Mouse (Mus musculus) forebrain, embryonic 15.5 days (tissue): ENCODE measurements at regions not wholly inside any gene's neighbourhood (a gene's known extent, or its start where the extent isn't known, plus 50 kb on each side); places are given as distances from the start of the nearest gene placed in this dataset.

Experiments
- ATAC-seq: fragments of 200-750 bp; cut with Nextera tagmentation; replicated peaks from 2 replicates; pipeline ENCODE4 v1.8.0; 2017; ENCODE audit warnings: mild to moderate bottlenecking, moderate TSS enrichment, moderate library complexity
- H3K27ac ChIP-seq: fragments of 300-500 bp; sonication (generic); replicated peaks from 2 replicates; pipeline ENCODE4 v1.5.1; 2015; ENCODE audit warnings: mild to moderate bottlenecking, inconsistent platforms
- H3K27me3 ChIP-seq: fragments of 300-500 bp; sonication (generic); 2 replicates; pipeline ENCODE4 v1.6.1; 2015; ENCODE audit warnings: inconsistent platforms
- H3K36me3 ChIP-seq: fragments of 300-500 bp; sonication (generic); 2 replicates; pipeline ENCODE4 v1.6.1; 2015; ENCODE audit warnings: mild to moderate bottlenecking, inconsistent platforms
- H3K4me1 ChIP-seq: fragments of 300-500 bp; sonication (generic); 2 replicates; pipeline ENCODE4 v1.6.1; 2015; ENCODE audit warnings: inconsistent platforms
- H3K4me2 ChIP-seq: fragments of 300-500 bp; sonication (generic); replicated peaks from 2 replicates; pipeline ENCODE4 v1.6.1; 2015; ENCODE audit warnings: mild to moderate bottlenecking, inconsistent platforms
- H3K4me3 ChIP-seq: fragments of 300-500 bp; sonication (generic); 2 replicates; pipeline ENCODE4 v1.5.1; 2015; ENCODE audit warnings: mild to moderate bottlenecking, inconsistent platforms
- H3K9ac ChIP-seq: fragments of 300-500 bp; sonication (generic); replicated peaks from 2 replicates; pipeline ENCODE4 v1.6.1; 2015; ENCODE audit warnings: mild to moderate bottlenecking, inconsistent platforms
- H3K9me3 ChIP-seq: fragments of 300-500 bp; sonication (generic); 2 replicates; pipeline ENCODE4 v1.6.1; 2016; ENCODE audit warnings: inconsistent platforms
- WGBS: fragments of 180-500 bp; shearing (Covaris S2); methylation state at CpG from one replicate; pipeline ENCODE4 v1.1.7; 2015; ENCODE audit warnings: mixed read lengths; 5-methylcytosine and 5-hydroxymethylcytosine counted together

- no peak overlapping the region for H3K4me3 ChIP-seq
- H3K36me3 ChIP-seq = no peaks in the 10 kb centered on the region
- H3K9me3 ChIP-seq = no peaks in the 10 kb centered on the region
- H3K4me1 ChIP-seq = no peaks in the 10 kb centered on the region
- no peak overlapping the region for H3K27ac ChIP-seq
- no peak overlapping the region for H3K4me2 ChIP-seq
- H3K27me3 ChIP-seq = no peaks in the 10 kb centered on the region
- 0 out of 2 replicates have a peak, but pooled peaks have one; percentile 38 for ATAC-seq
- 90% methylated on average over 1 of the region's 1 CpGs for WGBS
- no peak overlapping the region for H3K9ac ChIP-seq
Measured at GRCm38 (mm10) chr3:18725507-18725906, 777.3 kb downstream of the Cypt12 start.

- H3K9ac ChIP-seq = no peak overlapping the region
- H3K4me3 ChIP-seq = no peak overlapping the region
- no peaks in the 10 kb centered on the region for H3K36me3 ChIP-seq
- H3K4me1 ChIP-seq = peaks cover 8% of the 10 kb centered on the region; the same call in 1 of the 2 replicates
- no peak overlapping the region for H3K4me2 ChIP-seq
- ATAC-seq = 0 out of 2 replicates have a peak, but pooled peaks have one; percentile 32
- no peaks in the 10 kb centered on the region for H3K9me3 ChIP-seq
- H3K27me3 ChIP-seq = no peaks in the 10 kb centered on the region
- WGBS = 38% methylated on average over 1 of the region's 1 CpGs
- peak overlapping the region; percentile 83 for H3K27ac ChIP-seq
Measured at GRCm38 (mm10) chr3:18731251-18731650, 783.0 kb downstream of the Cypt12 start.

GRCm38 (mm10) chr3:18731674-18732073, 783.5 kb downstream of the Cypt12 start:
- H3K4me3 ChIP-seq = no peak overlapping the region
- 48% methylated on average over 2 of the region's 2 CpGs for WGBS
- no peak for ATAC-seq
- no peaks in the 10 kb centered on the region for H3K27me3 ChIP-seq
- no peaks in the 10 kb centered on the region for H3K9me3 ChIP-seq
- peaks cover 8% of the 10 kb centered on the region; the same call in 1 of the 2 replicates for H3K4me1 ChIP-seq
- H3K27ac ChIP-seq = peak overlapping the region; percentile 83
- no peaks in the 10 kb centered on the region for H3K36me3 ChIP-seq
- H3K4me2 ChIP-seq = no peak overlapping the region
- H3K9ac ChIP-seq = no peak overlapping the region

GRCm38 (mm10) chr3:18733540-18733939, 785.3 kb downstream of the Cypt12 start:
- 58% methylated on average over 1 of the region's 1 CpGs for WGBS

DNA sequence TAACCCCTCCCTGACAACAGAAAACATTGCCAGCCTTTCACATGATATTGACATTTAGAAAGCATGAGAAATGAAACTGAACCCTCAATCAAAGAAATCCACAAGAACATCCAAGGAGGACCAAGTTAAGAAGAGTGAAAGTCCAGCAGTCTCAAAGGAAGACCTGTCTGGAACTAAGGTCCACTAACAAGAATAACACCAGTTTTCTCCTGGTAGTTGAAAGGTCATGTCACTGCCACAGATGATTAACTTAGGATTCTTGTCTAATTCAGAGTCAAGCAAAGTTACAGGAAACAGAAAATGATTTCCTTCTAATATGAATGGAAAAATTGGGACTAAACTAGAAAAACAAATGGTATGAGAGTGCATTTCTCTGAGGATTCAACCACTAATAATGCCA, 790.7 kb downstream of the Cypt12 start:
- H3K36me3 ChIP-seq = no peaks in the 10 kb centered on the region
- no peak overlapping the region for H3K4me3 ChIP-seq
- no peaks in the 10 kb centered on the region for H3K9me3 ChIP-seq
- no peaks in the 10 kb centered on the region for H3K4me1 ChIP-seq
- no peak overlapping the region for H3K27ac ChIP-seq
- no peak for ATAC-seq
- H3K4me2 ChIP-seq = no peak overlapping the region
- H3K27me3 ChIP-seq = no peaks in the 10 kb centered on the region
- H3K9ac ChIP-seq = no peak overlapping the region

More at GRCm38 (mm10) chr3:18733540-18733939, 785.3 kb downstream of the Cypt12 start:
- H3K4me3 ChIP-seq = no peak overlapping the region
- no peak overlapping the region for H3K9ac ChIP-seq
- no peaks in the 10 kb centered on the region for H3K27me3 ChIP-seq
- no peaks in the 10 kb centered on the region for H3K9me3 ChIP-seq
- no peaks in the 10 kb centered on the region for H3K36me3 ChIP-seq
- ATAC-seq = no peak
- peaks cover 8% of the 10 kb centered on the region; the same call in 1 of the 2 replicates for H3K4me1 ChIP-seq
- 0 out of 2 replicates have a peak overlapping the region, but pooled peaks have one; percentile 23 for H3K27ac ChIP-seq
- H3K4me2 ChIP-seq = no peak overlapping the region

DNA sequence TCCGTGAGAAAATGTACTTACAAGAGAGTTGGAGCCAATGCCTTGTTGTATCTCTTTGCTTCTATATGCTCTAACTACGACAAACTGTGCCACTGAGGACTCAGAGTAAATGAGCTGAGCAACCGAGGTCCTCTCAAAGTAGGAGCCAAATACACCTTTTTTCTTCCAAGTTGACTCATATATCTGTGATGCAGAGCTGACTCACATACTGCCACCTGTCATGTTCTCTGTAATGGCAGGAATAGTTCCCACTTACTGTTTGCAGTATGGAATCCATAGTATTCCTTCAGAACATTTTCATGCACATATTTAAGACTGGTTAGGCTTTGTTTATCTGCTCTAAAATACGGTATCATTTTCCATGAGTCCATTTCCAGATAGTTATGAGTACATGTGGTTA, 792.1 kb downstream of the Cypt12 start:
- Histone ChIP-seq H3K27ac (no peak overlapping the region), H3K36me3 (no peaks in the 10 kb centered on the region), H3K9ac (no peak overlapping the region), H3K4me3 (no peak overlapping the region), H3K4me2 (no peak overlapping the region), H3K9me3 (no peaks in the 10 kb centered on the region), H3K4me1 (no peaks in the 10 kb centered on the region), H3K27me3 (no peaks in the 10 kb centered on the region)
- ATAC-seq = no peak
- 88% methylated on average over 4 of the region's 4 CpGs for WGBS

GRCm38 (mm10) chr3:18743474-18743873, 795.3 kb downstream of the Cypt12 start:
- Histone ChIP-seq H3K27me3 (no peaks in the 10 kb centered on the region), H3K9ac (no peak overlapping the region), H3K4me3 (no peak overlapping the region), H3K4me2 (no peak overlapping the region), H3K9me3 (no peaks in the 10 kb centered on the region), H3K4me1 (peaks cover 4% of the 10 kb centered on the region; the same call in 1 of the 2 replicates), H3K27ac (0 out of 2 replicates have a peak overlapping the region, but pooled peaks have one; percentile 37), H3K36me3 (no peaks in the 10 kb centered on the region)
- 48% methylated on average over 2 of the region's 2 CpGs for WGBS
- peak; percentile 76 for ATAC-seq

DNA sequence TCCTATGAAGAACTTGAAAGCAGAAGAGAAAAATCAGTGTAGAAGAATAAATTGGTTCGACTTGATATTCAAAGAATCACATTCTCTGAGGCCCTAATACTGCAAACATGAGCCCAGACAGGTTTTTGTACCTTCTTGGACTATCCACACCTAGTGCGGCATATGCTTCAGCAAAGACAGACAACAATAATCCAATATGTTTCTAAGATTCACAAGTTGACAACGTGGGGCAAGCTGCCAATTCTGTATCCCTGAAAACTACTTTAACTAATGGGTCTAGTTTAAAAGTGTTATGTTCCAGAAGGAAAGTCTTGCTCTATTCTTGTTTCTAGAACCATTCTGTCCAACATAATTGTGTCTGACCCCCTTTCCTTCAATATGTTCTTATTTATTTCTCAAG, 796.0 kb downstream of the Cypt12 start:
- no peaks in the 10 kb centered on the region for H3K9me3 ChIP-seq
- ATAC-seq = no peak
- no peak overlapping the region for H3K9ac ChIP-seq
- H3K27ac ChIP-seq = no peak overlapping the region; the same call in 1 of the 2 replicates
- no peak overlapping the region for H3K4me2 ChIP-seq
- no peaks in the 10 kb centered on the region for H3K27me3 ChIP-seq
- no peak overlapping the region for H3K4me3 ChIP-seq
- no peaks in the 10 kb centered on the region for H3K36me3 ChIP-seq
- WGBS = 65% methylated on average over 3 of the region's 3 CpGs
- H3K4me1 ChIP-seq = peaks cover 4% of the 10 kb centered on the region; the same call in 1 of the 2 replicates

- H3K9ac ChIP-seq = no peak overlapping the region
- H3K27ac ChIP-seq = no peak overlapping the region
- H3K4me1 ChIP-seq = peaks cover 4% of the 10 kb centered on the region; the same call in 1 of the 2 replicates
- no peaks in the 10 kb centered on the region for H3K27me3 ChIP-seq
- ATAC-seq = 0 out of 2 replicates have a peak, but pooled peaks have one; percentile 5
- no peak overlapping the region for H3K4me3 ChIP-seq
- H3K36me3 ChIP-seq = no peaks in the 10 kb centered on the region
- no peak overlapping the region for H3K4me2 ChIP-seq
- no peaks in the 10 kb centered on the region for H3K9me3 ChIP-seq
Measured at GRCm38 (mm10) chr3:18746206-18746605, 798.0 kb downstream of the Cypt12 start.

DNA sequence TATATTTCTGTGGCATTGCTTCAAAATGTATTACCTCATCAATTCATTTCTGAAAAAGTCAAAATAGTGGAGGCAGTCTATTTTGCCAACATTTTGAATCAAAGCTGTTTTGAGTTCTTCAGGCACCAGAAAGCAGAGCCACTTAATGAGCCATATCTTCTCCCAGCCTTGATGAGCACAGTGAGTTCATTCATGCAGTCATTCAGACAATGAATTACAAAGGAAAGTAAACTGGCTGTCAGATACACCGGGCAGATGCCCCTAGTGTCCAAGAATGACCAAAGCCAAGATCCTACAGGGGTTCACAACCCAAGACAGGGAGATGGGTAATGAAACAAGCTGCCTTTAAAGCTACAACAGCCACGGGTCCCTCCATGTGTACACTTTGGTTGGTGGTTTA, 798.7 kb downstream of the Cypt12 start:
- WGBS = 73% methylated on average over 2 of the region's 2 CpGs
- Histone ChIP-seq H3K27ac (no peak overlapping the region), H3K9me3 (no peaks in the 10 kb centered on the region), H3K9ac (no peak overlapping the region), H3K27me3 (no peaks in the 10 kb centered on the region), H3K4me1 (peaks cover 4% of the 10 kb centered on the region; the same call in 1 of the 2 replicates), H3K36me3 (no peaks in the 10 kb centered on the region), H3K4me2 (no peak overlapping the region), H3K4me3 (no peak overlapping the region)
- ATAC-seq = no peak

DNA sequence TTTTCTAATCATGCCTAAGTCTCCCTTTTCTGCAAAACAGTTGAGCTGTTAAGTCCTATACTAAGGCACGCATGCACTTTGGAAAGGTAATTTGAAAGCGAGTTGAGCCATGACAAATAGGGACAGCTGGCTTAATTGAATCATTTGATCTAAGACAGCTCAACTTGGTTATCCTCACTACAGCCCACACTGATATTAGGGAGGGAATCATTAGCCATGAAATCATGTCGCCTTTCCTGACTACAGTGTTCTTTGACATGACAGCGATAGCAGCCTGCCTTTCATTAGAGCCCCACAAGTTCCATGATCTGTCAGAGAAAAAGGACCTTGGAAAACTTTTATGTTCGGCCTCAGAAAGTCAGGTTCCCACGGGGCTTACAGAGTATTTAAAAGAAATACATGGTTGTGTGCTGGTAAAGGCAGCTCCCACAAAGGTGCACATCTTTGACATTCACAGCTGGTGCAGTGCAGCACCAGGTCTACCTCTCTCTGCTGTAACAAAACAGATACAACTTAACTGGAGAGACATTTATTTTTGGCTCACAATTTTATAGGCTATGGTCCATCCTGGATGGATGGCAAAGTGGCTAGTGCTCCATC, 803.5 kb downstream of the Cypt12 start:
- Histone ChIP-seq H3K27me3 (no peaks in the 10 kb centered on the region), H3K4me1 (no peaks in the 10 kb centered on the region), H3K27ac (no peak overlapping the region), H3K36me3 (no peaks in the 10 kb centered on the region), H3K9me3 (no peaks in the 10 kb centered on the region), H3K4me3 (no peak overlapping the region), H3K9ac (no peak overlapping the region), H3K4me2 (no peak overlapping the region)
- 65% methylated on average over 6 of the region's 6 CpGs for WGBS
- no peak for ATAC-seq

GRCm38 (mm10) chr3:18764301-18765078, 816.3 kb downstream of the Cypt12 start:
- H3K27me3 ChIP-seq = no peaks in the 10 kb centered on the region
- no peak overlapping the region for H3K4me3 ChIP-seq
- peak; percentile 77 for ATAC-seq
- peaks cover 7% of the 10 kb centered on the region for H3K4me1 ChIP-seq
- no peak overlapping the region for H3K4me2 ChIP-seq
- no peaks in the 10 kb centered on the region for H3K9me3 ChIP-seq
- no peaks in the 10 kb centered on the region for H3K36me3 ChIP-seq
- H3K9ac ChIP-seq = no peak overlapping the region
- WGBS = 66% methylated on average over 3 of the region's 3 CpGs
- peak overlapping the region; percentile 48 for H3K27ac ChIP-seq
